Mouse (Mus musculus): Measurements from ENCODE around the gene H2al1e. TPM values are rescaled to one million over a fixed set of nuclear protein-coding genes. Genes with fewer than 3 reads are reported as not detected.

H2al1e gene
- polyA plus RNA-seq, 1 experiment from 2014 or later = not detected

Other genes starting within 250 kb of the H2al1e start
- gene H2al1a, start 12.7 kb upstream of the H2al1e start, polyA plus RNA-seq (2015; fragmentation: Nextera tagmentation; extraction: Ambion mirVana) = not detected in 2 replicates
- gene H2al1b, start 9.5 kb upstream of the H2al1e start, polyA plus RNA-seq (2015; fragmentation: Nextera tagmentation; extraction: Ambion mirVana) = not detected in 2 replicates
- not detected in 2 replicates for gene H2al1c, start 6.3 kb upstream of the H2al1e start, polyA plus RNA-seq (2015; fragmentation: Nextera tagmentation; extraction: Ambion mirVana)
- not detected in 2 replicates for gene H2al1d, start 3.1 kb upstream of the H2al1e start, polyA plus RNA-seq (2015; fragmentation: Nextera tagmentation; extraction: Ambion mirVana)
- gene H2al1f, start 3.2 kb downstream of the H2al1e start, polyA plus RNA-seq (2015; fragmentation: Nextera tagmentation; extraction: Ambion mirVana) = not detected in 2 replicates
- gene H2al1g, start 6.3 kb downstream of the H2al1e start, polyA plus RNA-seq (2015; fragmentation: Nextera tagmentation; extraction: Ambion mirVana) = not detected in 2 replicates
- gene H2al1h, start 9.6 kb downstream of the H2al1e start, polyA plus RNA-seq (2015; fragmentation: Nextera tagmentation; extraction: Ambion mirVana) = not detected in 2 replicates
- not detected in 2 replicates for gene H2al1i, start 12.7 kb downstream of the H2al1e start, polyA plus RNA-seq (2015; fragmentation: Nextera tagmentation; extraction: Ambion mirVana)
- gene H2al1j, start 15.9 kb downstream of the H2al1e start, polyA plus RNA-seq (2015; fragmentation: Nextera tagmentation; extraction: Ambion mirVana) = not detected in 2 replicates

Data from embryonic facial prominence, embryonic 13.5 days (tissue).